Mouse (Mus musculus): ENCODE results near the gene Tspan5. TPM values are rescaled to one million over a fixed set of nuclear protein-coding genes. Genes with fewer than 3 reads are reported as not detected.

The Tspan5 gene
- polyA plus RNA-seq, 1 experiment from 2014 or later = 1.7 TPM

- no peak overlapping the region for H3K27ac ChIP-seq (ENCODE audit: low read depth)
- TF ChIP-seq CTCF (IDR thresholded peaks at IDR 0.05; ENCODE audit: low read depth) (no peak), EP300 (IDR thresholded peaks at IDR 0.05; ENCODE audit: low read depth) (no peak)
- no peaks in the 10 kb centered on the region for H3K36me3 ChIP-seq (replicated peaks; ENCODE audit: insufficient read depth, low read length)
- H3K4me1 ChIP-seq (ENCODE audit: insufficient read depth) = no peaks in the 10 kb centered on the region; the same call in 1 of the 2 replicates
- no peak overlapping the region for H3K4me3 ChIP-seq (ENCODE audit: low read depth, low read length)
- no peaks in the 10 kb centered on the region for H3K9me3 ChIP-seq (ENCODE audit: low read length)
- H3K9ac ChIP-seq (replicated peaks) = no peak overlapping the region
- ATAC-seq = no peak
- no peak for DNase-seq
- H3K27me3 ChIP-seq (ENCODE audit: insufficient read depth, low read length) = no peaks in the 10 kb centered on the region
- H3K4me2 ChIP-seq (ENCODE audit: low read depth, low read length) = no peak overlapping the region
- 86% methylated on average over 4 of the region's 4 CpGs for WGBS (ENCODE audit: insufficient replicate concordance)
These were observed 65.8 kb downstream of the Tspan5 start for GRCm38 (mm10) chr3:138807795-138808194.

- H3K4me1 ChIP-seq (ENCODE audit: insufficient read depth) = no peaks in the 10 kb centered on the region; the same call in 1 of the 2 replicates
- no peak for TF ChIP-seq CTCF (IDR thresholded peaks at IDR 0.05; ENCODE audit: low read depth)
- no peak for TF ChIP-seq EP300 (IDR thresholded peaks at IDR 0.05; ENCODE audit: low read depth)
- no peaks in the 10 kb centered on the region for H3K27me3 ChIP-seq (ENCODE audit: insufficient read depth, low read length)
- H3K4me3 ChIP-seq (ENCODE audit: low read depth, low read length) = no peak overlapping the region
- no peak for DNase-seq
- no peak overlapping the region for H3K4me2 ChIP-seq (ENCODE audit: low read depth, low read length)
- no peak for ATAC-seq
- no peak overlapping the region for H3K9ac ChIP-seq (replicated peaks)
- 81% methylated on average over 8 of the region's 8 CpGs for WGBS (ENCODE audit: insufficient replicate concordance)
- no peak overlapping the region for H3K27ac ChIP-seq (ENCODE audit: low read depth)
- no peaks in the 10 kb centered on the region for H3K9me3 ChIP-seq (ENCODE audit: low read length)
- H3K36me3 ChIP-seq (replicated peaks; ENCODE audit: insufficient read depth, low read length) = no peaks in the 10 kb centered on the region
These were observed 67.5 kb downstream of the Tspan5 start for GRCm38 (mm10) chr3:138809509-138809908.

GRCm38 (mm10) chr3:138812565-138812964 lies 70.6 kb downstream of the Tspan5 start:
- no peaks in the 10 kb centered on the region for H3K36me3 ChIP-seq (replicated peaks; ENCODE audit: insufficient read depth, low read length)
- ATAC-seq (no peak), DNase-seq (no peak)
- H3K27me3 ChIP-seq (ENCODE audit: insufficient read depth, low read length) = no peaks in the 10 kb centered on the region
- TF ChIP-seq CTCF (IDR thresholded peaks at IDR 0.05; ENCODE audit: low read depth) = no peak
- no peak for TF ChIP-seq EP300 (IDR thresholded peaks at IDR 0.05; ENCODE audit: low read depth)
- WGBS (ENCODE audit: insufficient replicate concordance) = 63% methylated on average over 3 of the region's 3 CpGs
- no peaks in the 10 kb centered on the region; the same call in 1 of the 2 replicates for H3K4me1 ChIP-seq (ENCODE audit: insufficient read depth)
- H3K9ac ChIP-seq (replicated peaks) = no peak overlapping the region
- no peak overlapping the region for H3K27ac ChIP-seq (ENCODE audit: low read depth)
- H3K4me2 ChIP-seq (ENCODE audit: low read depth, low read length) = no peak overlapping the region
- no peak overlapping the region for H3K4me3 ChIP-seq (ENCODE audit: low read depth, low read length)
- no peaks in the 10 kb centered on the region for H3K9me3 ChIP-seq (ENCODE audit: low read length)

DNA sequence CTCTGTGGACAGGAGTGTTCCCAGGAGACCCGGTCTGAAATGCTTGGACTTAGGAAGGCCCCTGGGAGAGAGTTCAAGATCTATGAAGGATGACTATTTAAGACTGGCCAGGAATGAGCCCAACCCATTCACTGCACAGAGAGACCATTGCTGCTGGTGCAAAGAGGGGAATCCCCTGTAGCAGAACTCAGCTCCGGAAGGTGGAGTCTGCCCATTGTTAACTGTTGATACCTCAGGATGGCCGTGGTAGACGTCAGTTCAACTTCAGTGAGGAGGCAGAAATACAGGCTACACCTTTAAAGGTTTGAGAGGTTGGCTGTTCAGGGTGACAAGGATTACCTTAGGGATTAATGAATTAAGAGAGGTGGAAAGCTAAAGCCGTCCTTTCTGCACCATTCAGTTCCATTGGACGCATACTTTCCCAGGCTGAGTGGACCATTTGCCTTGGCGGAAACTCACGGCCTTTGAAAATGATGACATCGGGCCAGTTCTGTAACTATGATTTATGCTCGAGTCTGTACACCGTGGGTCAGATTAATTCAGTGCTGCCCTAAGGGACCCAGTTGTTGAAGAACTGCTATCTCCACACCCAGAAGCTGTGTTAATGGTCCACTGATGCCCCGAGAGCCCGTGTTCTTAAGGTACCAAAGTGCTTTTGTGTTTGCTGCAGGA lies 71.3 kb downstream of the Tspan5 start:
- H3K9ac ChIP-seq (replicated peaks) = no peak overlapping the region
- H3K4me1 ChIP-seq (ENCODE audit: insufficient read depth) = no peaks in the 10 kb centered on the region; the same call in 1 of the 2 replicates
- 77% methylated on average over 13 of the region's 13 CpGs for WGBS (ENCODE audit: insufficient replicate concordance)
- no peak overlapping the region for H3K4me3 ChIP-seq (ENCODE audit: low read depth, low read length)
- TF ChIP-seq CTCF (IDR thresholded peaks at IDR 0.05; ENCODE audit: low read depth) (no peak), EP300 (IDR thresholded peaks at IDR 0.05; ENCODE audit: low read depth) (no peak)
- DNase-seq = no peak
- H3K36me3 ChIP-seq (replicated peaks; ENCODE audit: insufficient read depth, low read length) = no peaks in the 10 kb centered on the region
- no peaks in the 10 kb centered on the region for H3K27me3 ChIP-seq (ENCODE audit: insufficient read depth, low read length)
- no peak for ATAC-seq
- H3K9me3 ChIP-seq (ENCODE audit: low read length) = no peaks in the 10 kb centered on the region
- H3K27ac ChIP-seq (ENCODE audit: low read depth) = no peak overlapping the region
- no peak overlapping the region for H3K4me2 ChIP-seq (ENCODE audit: low read depth, low read length)

DNA sequence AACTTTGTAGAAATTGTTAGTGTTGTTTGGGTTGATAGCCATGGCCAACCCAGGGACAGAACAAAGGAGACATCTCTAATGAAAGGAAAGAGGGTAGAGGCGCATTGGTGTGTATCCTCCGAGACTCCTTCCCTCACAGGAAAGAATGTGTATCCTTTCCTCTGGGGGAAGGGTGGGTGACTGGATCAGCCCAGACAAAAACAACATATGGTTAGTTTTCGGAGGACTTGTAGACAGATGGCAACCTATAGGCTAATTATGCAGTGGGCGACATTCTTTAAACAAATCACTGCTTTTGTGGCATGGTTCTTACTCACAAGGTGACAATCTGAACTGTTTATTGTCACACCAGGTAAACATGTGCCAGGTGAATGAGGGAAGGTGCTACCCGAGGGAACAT lies 72.5 kb downstream of the Tspan5 start:
- no peaks in the 10 kb centered on the region for H3K9me3 ChIP-seq (ENCODE audit: low read length)
- TF ChIP-seq CTCF (IDR thresholded peaks at IDR 0.05; ENCODE audit: low read depth) (no peak), EP300 (IDR thresholded peaks at IDR 0.05; ENCODE audit: low read depth) (no peak)
- no peak overlapping the region for H3K27ac ChIP-seq (ENCODE audit: low read depth)
- no peaks in the 10 kb centered on the region for H3K36me3 ChIP-seq (replicated peaks; ENCODE audit: insufficient read depth, low read length)
- DNase-seq (no peak), ATAC-seq (no peak)
- WGBS (ENCODE audit: insufficient replicate concordance) = 73% methylated on average over 5 of the region's 5 CpGs
- H3K27me3 ChIP-seq (ENCODE audit: insufficient read depth, low read length) = no peaks in the 10 kb centered on the region
- H3K9ac ChIP-seq (replicated peaks) = no peak overlapping the region
- no peak overlapping the region for H3K4me3 ChIP-seq (ENCODE audit: low read depth, low read length)
- no peak overlapping the region for H3K4me2 ChIP-seq (ENCODE audit: low read depth, low read length)
- H3K4me1 ChIP-seq (ENCODE audit: insufficient read depth) = no peaks in the 10 kb centered on the region; the same call in 1 of the 2 replicates

DNA sequence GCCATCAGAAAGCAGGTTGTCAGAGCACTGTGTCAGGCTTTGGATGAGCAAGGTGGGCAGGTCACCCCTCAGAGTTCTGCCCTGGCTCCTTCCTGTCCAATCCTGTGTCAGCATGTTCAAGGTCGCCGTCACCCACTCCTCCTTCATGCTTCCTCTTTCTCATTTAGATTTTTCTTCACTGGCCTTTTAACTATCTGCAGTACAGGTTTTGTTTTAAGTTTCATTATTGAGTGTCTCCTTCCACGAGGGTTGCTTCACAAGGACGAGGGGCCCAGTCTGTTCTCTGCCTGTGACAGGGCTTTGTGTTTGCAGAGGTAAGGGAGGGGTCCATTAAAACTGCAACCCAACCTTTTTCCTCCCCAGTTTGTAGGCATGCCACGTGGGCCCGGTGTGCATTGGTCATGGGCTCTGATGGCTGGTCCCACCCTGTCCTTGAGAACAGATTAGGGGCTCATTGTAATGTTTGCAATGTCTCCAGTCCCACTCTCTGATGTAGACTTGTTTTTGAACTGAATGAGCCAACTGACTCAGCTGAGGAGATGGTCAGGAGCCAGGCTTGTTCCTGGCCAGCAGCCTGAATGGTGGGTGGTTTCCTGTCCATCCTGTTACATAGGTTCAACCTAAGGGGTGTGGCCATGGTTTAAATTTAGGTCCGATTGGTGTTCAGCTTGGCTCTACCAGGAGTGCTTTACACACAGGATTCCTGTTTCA lies 73.3 kb downstream of the Tspan5 start:
- DNase-seq (no peak), ATAC-seq (no peak)

More for the DNA sequence above, 73.3 kb downstream of the Tspan5 start:
- no peaks in the 10 kb centered on the region for H3K36me3 ChIP-seq (replicated peaks; ENCODE audit: insufficient read depth, low read length)
- no peaks in the 10 kb centered on the region for H3K4me1 ChIP-seq (ENCODE audit: insufficient read depth)
- no peak overlapping the region for H3K4me3 ChIP-seq (ENCODE audit: low read depth, low read length)
- no peaks in the 10 kb centered on the region for H3K27me3 ChIP-seq (ENCODE audit: insufficient read depth, low read length)
- H3K9ac ChIP-seq (replicated peaks) = no peak overlapping the region
- WGBS (ENCODE audit: insufficient replicate concordance) = 49% methylated on average over 7 of the region's 7 CpGs
- H3K27ac ChIP-seq (ENCODE audit: low read depth) = no peak overlapping the region
- no peaks in the 10 kb centered on the region for H3K9me3 ChIP-seq (ENCODE audit: low read length)
- TF ChIP-seq EP300 (IDR thresholded peaks at IDR 0.05; ENCODE audit: low read depth) (no peak), CTCF (IDR thresholded peaks at IDR 0.05; ENCODE audit: low read depth) (no peak)
- no peak overlapping the region for H3K4me2 ChIP-seq (ENCODE audit: low read depth, low read length)
